Mouse (Mus musculus) intestine, postnatal 0 days (tissue): ENCODE results near the gene Dab1. TPM values are rescaled to one million over a fixed set of nuclear protein-coding genes. Genes with fewer than 3 reads are reported as not detected.

Experiments used
- ATAC-seq: fragments of 200-750 bp; cut with Nextera tagmentation; 2 replicates; pipeline ENCODE4 v1.8.0; 2017; ENCODE audit warnings: mild to moderate bottlenecking, moderate TSS enrichment, moderate library complexity
- H3K27ac ChIP-seq: fragments of 300-500 bp; sonication (generic); 2 replicates; pipeline ENCODE4 v1.5.1; 2014; ENCODE audit warnings: mild to moderate bottlenecking, low read depth, low read length, moderate library complexity
- H3K27me3 ChIP-seq: fragments of 300-500 bp; sonication (generic); replicated peaks from 2 replicates; pipeline ENCODE4 v1.6.1; 2014; ENCODE audit warnings: low read length, mixed read lengths; ENCODE audit not compliant: control insufficient read depth, insufficient read depth
- H3K36me3 ChIP-seq: fragments of 300-500 bp; sonication (generic); 2 replicates; pipeline ENCODE4 v1.6.1; 2014; ENCODE audit warnings: mild to moderate bottlenecking, moderate library complexity; ENCODE audit not compliant: control insufficient read depth, insufficient read depth
- H3K4me1 ChIP-seq: fragments of 300-500 bp; sonication (generic); replicated peaks from 2 replicates; pipeline ENCODE4 v1.6.1; 2014; ENCODE audit warnings: antibody characterized with exemption, low read length, mixed read lengths; ENCODE audit not compliant: control insufficient read depth, insufficient read depth
- H3K4me2 ChIP-seq: fragments of 300-500 bp; sonication (generic); replicated peaks from 2 replicates; pipeline ENCODE4 v1.6.1; 2014; ENCODE audit warnings: low read depth, mild to moderate bottlenecking, moderate library complexity
- H3K4me3 ChIP-seq: fragments of 300-500 bp; sonication (generic); 2 replicates; pipeline ENCODE4 v1.5.1; 2014; ENCODE audit warnings: low read depth, low read length
- H3K9ac ChIP-seq: fragments of 300-500 bp; sonication (generic); 2 replicates; pipeline ENCODE4 v1.6.1; 2014; ENCODE audit warnings: mild to moderate bottlenecking, low read depth, low read length
- H3K9me3 ChIP-seq: fragments of 300-500 bp; sonication (generic); 2 replicates; pipeline ENCODE4 v1.6.1; 2016; ENCODE audit warnings: mixed run types; ENCODE audit not compliant: control insufficient read depth
- CTCF ChIP-seq: sonication (generic); IDR thresholded peaks from 2 replicates; pipeline ENCODE4 v1.5.1; 2016; ENCODE audit warnings: low read depth, mild to moderate bottlenecking, control low read depth, antibody characterized with exemption, moderate library complexity
- WGBS: fragments of 180-500 bp; shearing (Covaris S2); extraction: QIAGEN DNeasy Blood & Tissue Kit; methylation state at CpG from one replicate; pipeline ENCODE4 v1.1.7; 2014; 5-methylcytosine and 5-hydroxymethylcytosine counted together
- polyA plus RNA-seq: library from polyadenylated mRNA; unstranded; fragments of >200 nt; fragmentation: Nextera tagmentation; extraction: Ambion mirVana; gene quantifications from 2 replicates; pipeline ENCODE4 v1.2.1, GENCODE M21; 2015

The Dab1 gene
- polyA plus RNA-seq, 1 experiment from 2014 or later, result 61.3 TPM

- Histone ChIP-seq H3K9ac (no peak overlapping the region), H3K4me3 (peak overlapping the region; percentile 9; the same call in 1 of the 2 replicates), H3K4me1 (no peaks in the 10 kb centered on the region), H3K4me2 (peak overlapping the region; percentile 63), H3K9me3 (no peaks in the 10 kb centered on the region), H3K36me3 (no peaks in the 10 kb centered on the region), H3K27ac (no peak overlapping the region), H3K27me3 (no peaks in the 10 kb centered on the region)
- no peak for TF ChIP-seq CTCF
- ATAC-seq, result peak; percentile 78
- 54% methylated on average over 1 of the region's 1 CpGs for WGBS
These were observed 846.4 kb downstream of the Dab1 start for GRCm38 (mm10) chr4:104465594-104465993.

- 85% methylated on average over 3 of the region's 3 CpGs for WGBS
- 0 out of 2 replicates have a peak, but pooled peaks cover 2% of the 10 kb centered on the region for H3K4me1 ChIP-seq
These were observed 849.5 kb downstream of the Dab1 start for GRCm38 (mm10) chr4:104468666-104469065.

GRCm38 (mm10) chr4:104472915-104473314, 853.8 kb downstream of the Dab1 start:
- H3K4me1 ChIP-seq, result 0 out of 2 replicates have a peak, but pooled peaks cover 2% of the 10 kb centered on the region
- no peak overlapping the region for H3K4me2 ChIP-seq
- no peak overlapping the region for H3K9ac ChIP-seq
- no peak for ATAC-seq
- no peaks in the 10 kb centered on the region for H3K36me3 ChIP-seq
- H3K27ac ChIP-seq, result no peak overlapping the region
- H3K27me3 ChIP-seq, result no peaks in the 10 kb centered on the region
- WGBS, result 66% methylated on average over 4 of the region's 4 CpGs
- H3K9me3 ChIP-seq, result no peaks in the 10 kb centered on the region
- no peak overlapping the region for H3K4me3 ChIP-seq
- TF ChIP-seq CTCF, result no peak

More at GRCm38 (mm10) chr4:104468666-104469065, 849.5 kb downstream of the Dab1 start:
- no peak for TF ChIP-seq CTCF
- Histone ChIP-seq H3K27ac (no peak overlapping the region), H3K36me3 (no peaks in the 10 kb centered on the region), H3K27me3 (no peaks in the 10 kb centered on the region), H3K9me3 (no peaks in the 10 kb centered on the region), H3K4me2 (no peak overlapping the region), H3K4me3 (no peak overlapping the region), H3K9ac (no peak overlapping the region)
- ATAC-seq, result no peak

GRCm38 (mm10) chr4:104476841-104477240, 857.7 kb downstream of the Dab1 start:
- Histone ChIP-seq H3K9me3 (no peaks in the 10 kb centered on the region), H3K36me3 (0 out of 2 replicates have a peak, but pooled peaks cover 8% of the 10 kb centered on the region), H3K4me3 (no peak overlapping the region), H3K27ac (no peak overlapping the region), H3K4me1 (0 out of 2 replicates have a peak, but pooled peaks cover 2% of the 10 kb centered on the region), H3K27me3 (no peaks in the 10 kb centered on the region), H3K4me2 (no peak overlapping the region), H3K9ac (no peak overlapping the region)
- 81% methylated on average over 7 of the region's 7 CpGs for WGBS
- ATAC-seq, result no peak
- no peak for TF ChIP-seq CTCF

DNA sequence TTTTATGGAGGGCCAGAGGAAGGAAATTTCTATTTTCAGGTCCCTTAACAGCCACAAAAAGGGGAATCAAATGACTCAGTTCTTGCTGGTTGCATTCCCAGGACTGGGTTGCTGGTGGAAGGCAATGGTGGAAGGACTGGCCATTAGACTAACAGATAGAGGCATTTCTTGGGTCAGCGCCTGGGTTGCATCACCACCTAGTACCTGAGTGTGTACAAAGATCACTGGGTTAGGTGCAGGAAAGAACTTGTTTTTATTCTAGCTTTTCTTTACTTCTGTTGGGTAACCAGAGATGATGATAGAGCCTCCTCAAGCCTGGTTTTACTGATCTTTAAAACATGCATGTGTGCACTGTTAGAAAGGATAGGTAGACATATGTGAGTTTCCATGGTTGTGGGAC, 864.8 kb downstream of the Dab1 start:
- no peak for TF ChIP-seq CTCF
- Histone ChIP-seq H3K4me3 (no peak overlapping the region), H3K4me2 (no peak overlapping the region), H3K4me1 (no peaks in the 10 kb centered on the region), H3K27ac (no peak overlapping the region), H3K9ac (no peak overlapping the region), H3K27me3 (no peaks in the 10 kb centered on the region), H3K36me3 (0 out of 2 replicates have a peak, but pooled peaks cover 6% of the 10 kb centered on the region), H3K9me3 (no peaks in the 10 kb centered on the region)
- 73% methylated on average over 1 of the region's 1 CpGs for WGBS
- no peak for ATAC-seq

DNA sequence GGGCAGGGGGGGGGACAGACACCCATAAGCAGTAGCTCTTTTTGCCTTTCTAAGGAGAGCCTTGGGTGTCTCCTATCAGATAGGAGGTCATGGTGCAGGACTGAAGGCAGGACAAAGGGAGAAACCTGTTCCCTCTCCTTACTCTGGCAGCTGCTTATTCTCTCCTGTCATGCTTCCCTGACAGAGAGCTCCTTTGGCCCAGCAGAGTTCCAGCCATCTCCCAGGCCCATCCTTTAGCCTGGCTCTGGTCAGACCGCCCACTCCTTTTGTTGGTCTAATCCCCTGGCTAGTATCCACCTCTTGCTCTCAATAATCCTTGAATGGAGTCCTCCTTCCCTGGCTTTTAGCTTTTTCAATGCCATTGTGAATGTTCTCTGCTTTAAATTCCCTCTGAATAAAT, 878.1 kb downstream of the Dab1 start:
- no peaks in the 10 kb centered on the region for H3K36me3 ChIP-seq
- no peak; the same call in 1 of the 2 replicates for ATAC-seq
- 90% methylated on average over 1 of the region's 1 CpGs for WGBS
- H3K4me2 ChIP-seq, result no peak overlapping the region
- H3K4me3 ChIP-seq, result no peak overlapping the region
- no peak overlapping the region for H3K27ac ChIP-seq
- TF ChIP-seq CTCF, result no peak
- no peaks in the 10 kb centered on the region for H3K9me3 ChIP-seq
- H3K4me1 ChIP-seq, result peaks cover 5% of the 10 kb centered on the region; the same call in 1 of the 2 replicates
- H3K27me3 ChIP-seq, result no peaks in the 10 kb centered on the region
- no peak overlapping the region for H3K9ac ChIP-seq

DNA sequence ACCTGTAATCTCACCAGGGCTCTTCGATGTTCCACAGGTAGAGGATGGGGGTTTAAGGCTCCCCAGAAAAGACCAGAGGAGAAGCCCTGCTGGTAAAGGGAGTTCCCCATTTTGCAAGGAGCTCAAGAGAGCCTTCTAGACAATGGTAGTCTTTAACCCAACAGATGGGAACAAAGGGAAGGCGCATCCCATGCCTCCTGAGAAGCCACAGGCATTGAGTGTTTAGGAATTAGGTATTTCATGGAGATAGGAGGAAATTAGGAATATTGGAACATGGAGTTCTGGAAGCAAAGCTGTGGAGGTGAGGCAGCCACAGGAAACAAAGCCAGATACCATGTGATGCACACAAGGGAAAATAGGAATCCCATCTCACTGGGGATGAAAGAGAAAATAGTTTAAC, 881.0 kb downstream of the Dab1 start:
- Histone ChIP-seq H3K4me1 (peaks cover 5% of the 10 kb centered on the region; the same call in 1 of the 2 replicates), H3K9ac (no peak overlapping the region), H3K4me2 (no peak overlapping the region), H3K27me3 (no peaks in the 10 kb centered on the region), H3K4me3 (no peak overlapping the region), H3K9me3 (no peaks in the 10 kb centered on the region), H3K27ac (no peak overlapping the region), H3K36me3 (no peaks in the 10 kb centered on the region)
- ATAC-seq, result no peak
- WGBS, result 65% methylated on average over 2 of the region's 2 CpGs
- TF ChIP-seq CTCF, result no peak
